ENCODE assay signal across 23 mouse cellular contexts in the genomic region with DNA sequence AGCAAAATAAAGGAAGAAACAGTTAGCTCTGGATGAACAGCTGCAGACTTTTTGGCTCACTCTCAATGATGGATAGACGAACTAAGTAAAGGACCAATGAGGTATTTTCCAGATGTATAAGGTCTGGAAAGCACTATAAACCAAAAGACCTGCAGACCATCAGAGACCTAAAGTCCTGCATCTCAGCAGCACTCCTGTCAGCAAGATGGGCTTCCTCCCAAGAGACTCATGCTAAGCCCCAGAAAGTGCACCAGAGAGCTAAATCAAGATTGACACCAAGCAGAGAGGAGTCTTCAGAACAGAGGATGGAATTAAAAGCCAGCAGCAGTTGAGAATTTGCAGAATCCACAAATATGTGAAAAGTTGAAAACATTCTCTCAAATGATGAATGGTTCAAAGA.
A peak's percentile ranks its signal among the peaks of the same experiment; 100 is the strongest.
DNase-seq lines count a peak whose midpoint lies in the region; ATAC-seq and TF ChIP-seq lines count a peak whose summit lies in the region.
"Had no signal": no experiment of that assay in that cellular context is flagged by ENCODE, and none has a peak within 500 bp of the region (broad histone marks: within the 10 kb centered on the region; RNA-seq: fewer than 3 reads in every experiment).

No protein-coding gene starts in this region.

- H3K4me2 ChIP-seq in stomach, embryonic 14.5 days (replicated peaks; ENCODE audit: low read depth, low read length): no peak overlapping the region
- H3K4me2 ChIP-seq in stomach, postnatal 0 days (replicated peaks; ENCODE audit: low read depth): no peak overlapping the region
- H3K4me2 ChIP-seq: embryonic facial prominence, embryonic 13.5 days; forebrain, embryonic 13.5 days; heart, embryonic 11.5 days; hindbrain, embryonic 12.5 days; hindbrain, embryonic 15.5 days had no signal

- H3K27ac ChIP-seq in kidney, adult 2 months (ENCODE audit: insufficient read depth, low read depth, low read length): no peak overlapping the region
- no peak overlapping the region for H3K27ac ChIP-seq in stomach, embryonic 14.5 days (ENCODE audit: low read length)
- H3K27ac ChIP-seq in stomach, postnatal 0 days (replicated peaks): no peak overlapping the region
- H3K27ac ChIP-seq: embryonic facial prominence, embryonic 13.5 days; forebrain, embryonic 10.5 days; forebrain, embryonic 13.5 days; gastrocnemius, adult 2 months; hindbrain, embryonic 12.5 days; hindbrain, embryonic 15.5 days had no signal

- no peak for TF ChIP-seq EP300 in stomach, postnatal 0 days (optimal IDR thresholded peaks at IDR 0.05)

- TF ChIP-seq POLR2A in kidney, adult 2 months (IDR thresholded peaks at IDR 0.05; ENCODE audit: low read depth, low read length): no peak

- peak; percentile 2 for DNase-seq in kidney, adult 2 months
- no peak for DNase-seq in kidney, adult 11 months
- no peak for DNase-seq in stomach, postnatal 0 days (ENCODE audit: low spot score)
- peak; percentile 23 for DNase-seq in mesoderm, embryonic 11.5 days (ENCODE audit: low read depth, low spot score)
- DNase-seq in spleen, adult 18-20 months: no peak
- DNase-seq: adrenal gland, adult 2 months; adrenal gland, postnatal 14 days; cerebellum, adult 11 months; cerebellum, adult 2 months; cerebellum, adult 9-11 months; cerebellum, postnatal 25 days; forebrain, postnatal 0 days; gastrocnemius, adult 2 months; gastrocnemius, postnatal 14 days; heart, adult 11 months had no signal

- ATAC-seq in stomach, embryonic 14.5 days (ENCODE audit: insufficient number of reproducible peaks, insufficient read depth, low FRiP score, low read depth): 0 out of 2 replicates have a peak, but pooled peaks have one; percentile 63
- ATAC-seq in stomach, postnatal 0 days (ENCODE audit: low FRiP score, low TSS enrichment): no peak
- ATAC-seq: CD4-positive, CD25-positive, alpha-beta regulatory T cell, adult 4 months; forebrain, embryonic 13.5 days; forebrain, postnatal 0 days had no signal

- H3K9me3 ChIP-seq in stomach, embryonic 14.5 days (ENCODE audit: control insufficient read depth, low read depth, low read length): no peaks in the 10 kb centered on the region
- no peaks in the 10 kb centered on the region for H3K9me3 ChIP-seq in stomach, postnatal 0 days (ENCODE audit: control insufficient read depth, low read length)
- H3K9me3 ChIP-seq: embryonic facial prominence, embryonic 13.5 days; forebrain, embryonic 10.5 days; forebrain, embryonic 13.5 days; hindbrain, embryonic 12.5 days; hindbrain, embryonic 15.5 days had no signal

- TF ChIP-seq CTCF in kidney, adult 2 months (conservative IDR thresholded peaks at IDR 0.05; ENCODE audit: insufficient read depth, insufficient read length, low read depth, low read length): no peak
- no peak for TF ChIP-seq CTCF in stomach, postnatal 0 days (IDR thresholded peaks at IDR 0.05; ENCODE audit: low read depth)

- WGBS in kidney, adult 2 months: 74% methylated on average over 1 of the region's 1 CpGs
- WGBS in stomach, embryonic 14.5 days: 48% methylated on average over 1 of the region's 1 CpGs
- WGBS in stomach, postnatal 0 days: 61% methylated on average over 1 of the region's 1 CpGs

- no peak overlapping the region for H3K9ac ChIP-seq in stomach, embryonic 14.5 days (replicated peaks; ENCODE audit: low read depth, low read length)
- H3K9ac ChIP-seq in stomach, postnatal 0 days (ENCODE audit: low read length): no peak overlapping the region
- H3K9ac ChIP-seq: embryonic facial prominence, embryonic 13.5 days; forebrain, embryonic 13.5 days; forebrain, postnatal 0 days; hindbrain, embryonic 12.5 days; hindbrain, embryonic 15.5 days had no signal

- H3K4me1 ChIP-seq in kidney, adult 2 months (ENCODE audit: control insufficient read depth, insufficient read depth, low read length): no peaks in the 10 kb centered on the region
- no peaks in the 10 kb centered on the region for H3K4me1 ChIP-seq in stomach, embryonic 14.5 days (ENCODE audit: control insufficient read depth, insufficient read depth, low read length)
- no peaks in the 10 kb centered on the region for H3K4me1 ChIP-seq in stomach, postnatal 0 days (replicated peaks; ENCODE audit: control insufficient read depth, insufficient read depth)
- H3K4me1 ChIP-seq: embryonic facial prominence, embryonic 13.5 days; forebrain, embryonic 10.5 days; forebrain, embryonic 13.5 days; hindbrain, embryonic 12.5 days; hindbrain, embryonic 15.5 days had no signal

- H3K36me3 ChIP-seq in kidney, adult 2 months (ENCODE audit: control insufficient read depth, insufficient read depth, low read length): no peaks in the 10 kb centered on the region
- no peaks in the 10 kb centered on the region for H3K36me3 ChIP-seq in stomach, embryonic 14.5 days (ENCODE audit: control insufficient read depth, insufficient read depth, low read length)
- no peaks in the 10 kb centered on the region for H3K36me3 ChIP-seq in stomach, postnatal 0 days (ENCODE audit: control insufficient read depth, insufficient read depth, low read length)
- H3K36me3 ChIP-seq: embryonic facial prominence, embryonic 13.5 days; forebrain, embryonic 10.5 days; hindbrain, embryonic 12.5 days; hindbrain, embryonic 15.5 days had no signal

- H3K27me3 ChIP-seq in kidney, adult 2 months (replicated peaks; ENCODE audit: control insufficient read depth, insufficient read depth, low read length): no peaks in the 10 kb centered on the region; the same call in 1 of the 2 replicates
- H3K27me3 ChIP-seq in stomach, embryonic 14.5 days (ENCODE audit: control insufficient read depth, insufficient read depth, low read length): no peaks in the 10 kb centered on the region
- no peaks in the 10 kb centered on the region for H3K27me3 ChIP-seq in stomach, postnatal 0 days (ENCODE audit: control insufficient read depth, insufficient read depth, low read length)
- H3K27me3 ChIP-seq: embryonic facial prominence, embryonic 13.5 days; forebrain, embryonic 13.5 days; hindbrain, embryonic 12.5 days; hindbrain, embryonic 15.5 days had no signal

- H3K4me3 ChIP-seq in kidney, adult 2 months (ENCODE audit: insufficient read depth, low read depth, low read length): no peak overlapping the region
- no peak overlapping the region for H3K4me3 ChIP-seq in stomach, embryonic 14.5 days (ENCODE audit: low read depth, low read length)
- no peak overlapping the region for H3K4me3 ChIP-seq in stomach, postnatal 0 days (ENCODE audit: low read depth, low read length)
- H3K4me3 ChIP-seq: embryonic facial prominence, embryonic 13.5 days; forebrain, embryonic 10.5 days; forebrain, embryonic 13.5 days; gastrocnemius, adult 2 months; hindbrain, embryonic 12.5 days; hindbrain, embryonic 15.5 days had no signal

Comparison
In these comparisons a context has a peak if more than half of its experiments do, and no peak if none do; other contexts are left out.
1. DNase-seq: peak in kidney, adult 2 months (single experiment) and mesoderm, embryonic 11.5 days (single experiment); none in kidney, adult 11 months (single experiment), stomach, postnatal 0 days (single experiment) and spleen, adult 18-20 months (0 of 2).